Comparison of ENCODE assay signal across 7 mouse cellular contexts in the genomic region with DNA sequence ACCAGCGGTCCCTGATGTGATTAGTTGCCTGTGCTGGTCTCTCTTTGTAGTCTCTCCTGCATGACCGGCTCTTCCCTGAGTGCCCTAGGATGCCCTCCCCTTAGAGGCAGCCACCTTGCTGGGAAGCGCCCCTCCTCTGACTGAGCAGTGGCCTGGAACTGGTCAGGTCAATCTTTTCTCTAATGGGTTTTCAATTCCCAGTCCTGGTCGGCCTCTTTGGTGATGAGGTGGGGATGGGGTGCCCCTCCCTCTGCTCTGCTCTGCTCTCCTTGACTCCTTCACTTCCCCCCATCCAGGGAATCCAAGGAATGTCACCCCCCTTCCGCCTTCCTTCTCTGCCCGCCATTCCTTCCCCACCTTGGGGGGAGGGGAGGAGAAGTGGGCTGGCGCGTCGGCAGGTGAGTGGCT. TPM values are rescaled to one million over a fixed set of nuclear protein-coding genes. Genes with fewer than 3 reads are reported as not detected.
A peak's percentile ranks its signal among the peaks of the same experiment; 100 is the strongest.
DNase-seq lines count a peak whose midpoint lies in the region; ATAC-seq and TF ChIP-seq lines count a peak whose summit lies in the region.

A gene (minus strand): TSS at position 33 of the 408 bp plus-strand sequence.

- peak; percentile 56 for DNase-seq in Muller cell, postnatal 12 days (ENCODE audit: inconsistent ontology term)
- DNase-seq in heart, adult 18-20 months: no peak
- DNase-seq in lung, postnatal 0 days (ENCODE audit: low spot score): peak; percentile 85
- DNase-seq in MN1 (ENCODE audit: low spot score): no peak

- no peaks in the 10 kb centered on the region for H3K9me3 ChIP-seq in kidney, embryonic 15.5 days (replicated peaks)
- H3K9me3 ChIP-seq in lung, postnatal 0 days (ENCODE audit: low read length): no peaks in the 10 kb centered on the region

- WGBS in kidney, embryonic 15.5 days: 2% methylated on average over 9 of the region's 9 CpGs
- 3% methylated on average over 9 of the region's 9 CpGs for WGBS in lung, postnatal 0 days

- H3K4me3 ChIP-seq in bone marrow macrophage, adult 2 months (ENCODE audit: insufficient read depth, low read length): peak within 1 kb of the TSS; percentile 35
- peak within 1 kb of the TSS; percentile 71 for H3K4me3 ChIP-seq in kidney, embryonic 15.5 days (replicated peaks)
- peak within 1 kb of the TSS; percentile 67 for H3K4me3 ChIP-seq in lung, postnatal 0 days (ENCODE audit: low read depth, low read length)

- H3K27me3 ChIP-seq in kidney, embryonic 15.5 days: no peaks in the 10 kb centered on the region
- H3K27me3 ChIP-seq in lung, postnatal 0 days (replicated peaks; ENCODE audit: insufficient read depth, low read length): no peaks in the 10 kb centered on the region

- peaks cover 4% of the 10 kb centered on the region; the same call in 1 of the 2 replicates for H3K4me1 ChIP-seq in bone marrow macrophage, adult 2 months (ENCODE audit: control insufficient read depth, insufficient read depth, low read length)
- peaks cover 51% of the 10 kb centered on the region for H3K4me1 ChIP-seq in kidney, embryonic 15.5 days
- peaks cover 9% of the 10 kb centered on the region; the same call in 1 of the 2 replicates for H3K4me1 ChIP-seq in lung, postnatal 0 days (ENCODE audit: insufficient read depth, low read depth, low read length)

- H3K9ac ChIP-seq in kidney, embryonic 15.5 days: peak within 1 kb of the TSS; percentile 72
- H3K9ac ChIP-seq in lung, postnatal 0 days (replicated peaks; ENCODE audit: low read depth): peak within 1 kb of the TSS; percentile 75

- peaks cover 17% of the 10 kb centered on the region for H3K36me3 ChIP-seq in kidney, embryonic 15.5 days
- H3K36me3 ChIP-seq in lung, postnatal 0 days (ENCODE audit: insufficient read depth, low read length): 0 out of 2 replicates have a peak, but pooled peaks cover 5% of the 10 kb centered on the region

- H3K27ac ChIP-seq in bone marrow macrophage, adult 2 months (ENCODE audit: insufficient read depth, low read depth, low read length): no peak within 1 kb of the TSS
- peak within 1 kb of the TSS; percentile 96 for H3K27ac ChIP-seq in kidney, embryonic 15.5 days
- H3K27ac ChIP-seq in lung, postnatal 0 days (ENCODE audit: low read length): peak within 1 kb of the TSS; percentile 88

- no peak for TF ChIP-seq CTCF in bone marrow macrophage, adult 2 months (IDR thresholded peaks at IDR 0.05; ENCODE audit: low read depth, low read length)
- no peak for TF ChIP-seq CTCF in lung, postnatal 0 days (IDR thresholded peaks at IDR 0.05)

- peak within 1 kb of the TSS; percentile 94 for H3K4me2 ChIP-seq in kidney, embryonic 15.5 days
- peak within 1 kb of the TSS; percentile 81 for H3K4me2 ChIP-seq in lung, postnatal 0 days (replicated peaks; ENCODE audit: low read depth, low read length)

- TF ChIP-seq POLR2A in bone marrow macrophage, adult 2 months (IDR thresholded peaks at IDR 0.05; ENCODE audit: borderline replicate concordance, low read depth, low read length): no peak

- peak; percentile 88 for ATAC-seq in kidney, embryonic 15.5 days (replicated peaks; ENCODE audit: low FRiP score)
- ATAC-seq in lung, postnatal 0 days: peak; percentile 77
- ATAC-seq in CD4-positive, CD25-positive, alpha-beta regulatory T cell, adult 4 months: no peak

- TF ChIP-seq EP300 in lung, postnatal 0 days (IDR thresholded peaks at IDR 0.05): peak; percentile 69

RNA-seq across cellular contexts. Expression of the gene that starts here (rescaled TPM):
- polyA plus RNA-seq in bone marrow macrophage, adult 2 months (2012; ENCODE audit: insufficient read depth, insufficient read length, missing spikeins): 0.52 and 2.6 TPM in 2 replicates
- total RNA-seq in heart, adult 18-20 months (2021): 100 to 1,000 TPM; 192 to 199 TPM
- 244 and 257 TPM in 2 replicates for polyA plus RNA-seq in kidney, embryonic 15.5 days (2015; fragmentation: Nextera tagmentation; extraction: Ambion mirVana)
- polyA plus RNA-seq in lung, postnatal 0 days (2015; fragmentation: Nextera tagmentation; extraction: Ambion mirVana): 477 and 507 TPM in 2 replicates
- polyA plus RNA-seq in CD4-positive, CD25-positive, alpha-beta regulatory T cell, adult 4 months (2017; shearing (Covaris generic)): 1 to 10 TPM; 2.5 to 3.7 TPM

Comparison
In these comparisons a context has a peak if more than half of its experiments do, and no peak if none do; other contexts are left out.
1. RNA of the gene that starts here (polyA plus RNA-seq): 477 to 507 TPM in lung, postnatal 0 days and 244 to 257 TPM in kidney, embryonic 15.5 days; 2.5 to 3.7 TPM in CD4-positive, CD25-positive, alpha-beta regulatory T cell, adult 4 months and 0.52 to 2.6 TPM in bone marrow macrophage, adult 2 months; every median in the first group is over 10 times any median in the second.
2. DNase-seq: peak in Muller cell, postnatal 12 days (single experiment) and lung, postnatal 0 days (single experiment); none in heart, adult 18-20 months (0 of 2) and MN1 (single experiment).
3. Peak in every context shown above with its lines, with median percentiles within 50 percentile points of each other: H3K4me3 ChIP-seq.